Mouse (Mus musculus) effector memory CD4-positive, alpha-beta T cell, adult 7 months (primary cell): ENCODE measurements around the gene Ephx4. TPM values are rescaled to one million over a fixed set of nuclear protein-coding genes. Genes with fewer than 3 reads are reported as not detected.

ENCODE experiments used
- polyA plus RNA-seq: library from polyadenylated mRNA; unstranded; fragments of 100-300 nt; shearing (Covaris generic); gene quantifications from one replicate; pipeline ENCODE4 v1.2.1, GENCODE M21; 2017

Gene Ephx4
- not detected for polyA plus RNA-seq

GRCm38 (mm10) chr5:107402436-107402835, at the start of gene Ephx4:
Gene Ephx4 (plus strand): TSS chr5:107402736.

GRCm38 (mm10) chr5:107431249-107431648, 28.7 kb downstream of the Ephx4 start, which contains the start of gene Lpcat2b:
Gene Lpcat2b (plus strand): TSS chr5:107431549.

GRCm38 (mm10) chr5:107437464-107438281, 35.1 kb downstream of the Ephx4 start, which contains the start of gene Btbd8:
Gene Btbd8 (plus strand): TSS chr5:107437997.

Other genes with a start within 250 kb of the Ephx4 start
- gene Tgfbr3, start 113.1 kb upstream of the Ephx4 start, polyA plus RNA-seq = 10.0 TPM
- gene Brdt, start 71.6 kb upstream of the Ephx4 start, polyA plus RNA-seq = not detected
- gene Lpcat2b, start 28.8 kb downstream of the Ephx4 start, polyA plus RNA-seq = not detected
- 3.5 TPM for gene Btbd8, start 35.3 kb downstream of the Ephx4 start, polyA plus RNA-seq
- not detected for gene Gm42669, start 104.9 kb downstream of the Ephx4 start, polyA plus RNA-seq
- gene 1700028K03Rik, start 132.0 kb downstream of the Ephx4 start, polyA plus RNA-seq = 0.59 TPM
- gene Rpap2, start 194.6 kb downstream of the Ephx4 start, polyA plus RNA-seq = 15.5 TPM
- gene Glmn, start 195.2 kb downstream of the Ephx4 start, polyA plus RNA-seq = 16.3 TPM